Mouse (Mus musculus) monocyte, adult 2 months (primary cell): ENCODE measurements around the gene Umps.

Source experiments
- DNase-seq, 2 experiments: peaks; one replicate each; pipeline ENCODE4 v3.0.0; 2022; ENCODE audit warnings: low spot score in 2 of 2, low read depth in 1 of 2

Umps gene

DNA sequence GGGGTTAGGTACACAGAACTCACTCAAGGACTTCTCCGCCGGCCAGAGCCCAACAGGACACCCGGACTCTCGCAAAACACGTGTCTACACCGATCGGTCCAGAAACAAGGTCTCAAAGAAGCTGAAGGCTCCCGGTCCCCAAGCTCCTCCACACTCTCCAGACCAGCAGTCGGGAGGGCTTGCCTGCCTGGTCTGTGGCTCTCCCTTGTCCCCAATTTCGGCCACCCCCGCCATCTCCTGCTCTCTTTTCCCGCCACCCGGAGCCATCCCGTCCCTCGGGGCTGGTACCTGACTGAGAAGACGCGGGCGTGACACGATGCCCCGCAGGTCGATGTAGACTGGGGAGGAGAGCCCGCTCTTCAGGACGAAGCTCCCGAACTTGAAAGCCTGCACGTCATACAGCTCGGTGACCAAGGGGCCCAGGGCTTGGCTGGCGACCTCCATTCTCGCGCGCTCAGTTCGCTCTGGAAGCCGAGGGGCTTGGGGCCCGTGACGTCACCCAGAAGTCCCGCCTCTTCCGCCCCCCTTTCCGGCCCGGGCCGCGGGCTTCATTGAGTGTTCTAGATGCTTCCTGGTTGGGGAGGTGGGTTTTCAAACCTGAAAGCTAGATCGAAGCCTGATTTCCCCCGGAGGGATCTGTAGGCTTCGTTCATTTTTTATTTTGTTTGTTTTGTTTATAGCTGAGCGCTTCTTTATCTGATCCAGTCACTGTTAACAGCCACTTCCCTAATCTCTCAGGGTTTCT lies at the start of gene Umps:
Gene Umps, minus strand, starts transcription at position 501 of the 745 bp plus-strand sequence.
- peak; percentile 26 to 63 for DNase-seq

- no peak for DNase-seq
These were observed 45.4 kb upstream of the Umps start for GRCm38 (mm10) chr16:34011991-34012845.

DNA sequence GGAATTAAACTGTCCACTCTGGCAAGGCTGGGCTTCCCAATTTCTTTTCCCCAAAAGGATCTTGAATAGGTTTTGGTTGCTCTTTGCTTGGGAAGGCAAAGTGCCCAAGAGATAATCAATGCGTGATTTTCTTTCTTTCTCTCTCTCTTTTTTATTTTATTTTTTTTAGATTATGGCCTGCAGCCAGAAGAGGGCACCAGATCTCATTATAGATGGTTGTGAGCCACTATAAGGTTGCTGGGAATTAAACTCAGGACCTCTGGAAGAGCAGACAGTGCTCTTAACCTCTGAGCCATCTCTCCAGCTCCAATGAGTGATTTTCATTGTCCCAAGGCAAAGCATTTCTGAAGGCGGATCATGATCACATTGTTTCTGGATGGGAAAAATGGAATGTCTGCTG lies 42.7 kb upstream of the Umps start:
- DNase-seq: no peak

DNA sequence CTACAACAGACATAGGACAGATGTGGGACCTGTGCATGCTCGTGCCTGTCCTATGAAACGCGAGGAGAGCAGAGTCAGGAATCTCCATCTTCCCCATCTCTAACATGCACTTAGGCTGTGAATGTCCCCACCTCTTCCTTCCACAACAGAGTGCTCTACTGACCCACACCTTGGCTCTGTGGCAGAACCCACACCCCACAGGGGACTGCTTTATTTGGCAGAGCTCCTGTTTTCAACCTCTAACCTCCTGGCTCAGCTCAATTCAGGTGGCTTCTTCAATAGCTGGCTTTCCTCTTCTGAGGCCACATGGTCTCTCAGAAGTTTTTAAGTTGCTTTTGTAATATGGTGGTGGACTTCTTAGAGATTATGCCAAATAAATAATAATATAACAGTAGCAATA lies 39.1 kb upstream of the Umps start:
- no peak for DNase-seq

- no peak for DNase-seq
These were observed 37.3 kb upstream of the Umps start for GRCm38 (mm10) chr16:34004128-34004578.

GRCm38 (mm10) chr16:34003566-34004127 lies 36.8 kb upstream of the Umps start:
- DNase-seq: no peak

GRCm38 (mm10) chr16:34000715-34001114 lies 33.9 kb upstream of the Umps start:
- DNase-seq: no peak

- no peak for DNase-seq
These were observed 32.5 kb upstream of the Umps start for GRCm38 (mm10) chr16:33999388-33999787.

DNA sequence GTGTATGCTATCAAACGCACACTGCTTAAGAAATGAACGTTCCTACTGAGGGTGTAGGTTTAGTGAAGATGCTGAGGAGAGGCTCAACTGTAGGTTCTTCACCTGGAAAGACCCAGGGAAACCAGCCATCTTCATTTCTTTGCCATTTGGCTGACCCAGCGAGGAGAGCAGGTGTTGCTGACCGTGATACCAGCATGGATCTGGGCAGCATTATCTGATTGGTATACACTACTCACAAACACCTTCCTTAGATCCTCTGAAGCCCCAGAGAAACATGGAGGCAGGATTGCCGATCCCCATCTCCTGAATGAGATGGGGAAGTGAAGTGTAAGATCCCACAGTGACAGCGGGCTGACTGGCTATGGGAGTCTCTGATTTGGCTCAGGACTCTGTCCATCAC lies 31.2 kb upstream of the Umps start:
- no peak for DNase-seq

GRCm38 (mm10) chr16:33996030-33996429 lies 29.2 kb upstream of the Umps start:
- peak in 1 of 2 experiments; percentile 22 for DNase-seq

DNA sequence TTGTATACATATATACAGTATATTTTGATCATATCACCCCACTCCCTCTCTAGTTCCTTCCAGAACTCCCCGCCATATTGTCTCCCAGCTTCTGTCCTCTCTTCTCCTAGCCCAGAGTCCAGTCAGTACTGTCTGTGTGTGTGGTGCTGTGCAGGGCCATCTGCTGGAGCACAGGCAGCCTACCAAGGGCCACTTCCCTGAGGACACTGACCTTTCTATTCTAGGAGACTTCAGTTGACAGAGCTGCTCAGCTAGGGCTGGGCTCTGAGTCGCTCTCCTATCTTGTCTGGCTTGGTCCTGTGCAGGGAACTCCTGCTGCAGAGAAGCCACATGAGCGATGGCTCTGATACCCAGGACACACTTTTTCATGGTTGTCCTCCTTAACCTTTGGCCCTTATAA lies 28.7 kb upstream of the Umps start:
- DNase-seq: no peak

DNA sequence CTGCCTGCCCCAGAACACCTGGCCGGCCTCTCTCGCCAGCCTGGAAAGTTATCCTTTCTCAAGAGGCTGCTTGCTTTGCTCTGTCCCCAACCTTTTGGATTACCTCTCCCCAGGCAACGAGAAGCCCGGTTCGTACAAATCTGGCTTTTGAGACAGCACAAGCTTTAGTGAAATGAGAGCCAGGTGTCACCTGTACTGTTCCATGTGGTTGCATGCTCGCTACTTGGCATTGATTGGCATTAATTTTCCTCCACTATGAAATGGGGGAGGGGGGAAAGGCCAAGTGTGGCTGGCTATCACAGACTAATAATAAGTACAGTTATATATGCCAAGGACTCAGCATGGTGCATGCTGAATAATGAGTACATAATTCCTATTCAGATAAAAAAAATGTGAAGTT lies 27.5 kb upstream of the Umps start:
- no peak for DNase-seq

DNA sequence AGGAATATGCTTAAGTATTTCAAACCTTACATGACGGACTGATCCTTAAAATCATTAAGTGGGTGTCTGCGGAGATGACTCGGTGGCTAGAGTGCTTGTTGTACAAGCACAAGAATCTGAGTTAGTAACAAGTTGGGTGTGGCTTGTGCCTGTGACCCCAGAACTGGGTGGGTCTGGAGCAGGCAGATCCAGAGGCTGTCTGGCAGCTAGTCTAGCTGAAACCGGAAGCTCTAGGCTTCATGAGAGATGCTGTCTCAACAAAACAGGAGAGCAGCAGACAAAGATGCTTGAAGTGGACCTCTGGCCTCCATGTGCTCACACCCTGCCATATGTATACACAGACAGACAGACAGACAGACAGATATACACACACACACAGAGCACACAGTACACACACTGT lies 23.9 kb upstream of the Umps start:
- no peak for DNase-seq

DNA sequence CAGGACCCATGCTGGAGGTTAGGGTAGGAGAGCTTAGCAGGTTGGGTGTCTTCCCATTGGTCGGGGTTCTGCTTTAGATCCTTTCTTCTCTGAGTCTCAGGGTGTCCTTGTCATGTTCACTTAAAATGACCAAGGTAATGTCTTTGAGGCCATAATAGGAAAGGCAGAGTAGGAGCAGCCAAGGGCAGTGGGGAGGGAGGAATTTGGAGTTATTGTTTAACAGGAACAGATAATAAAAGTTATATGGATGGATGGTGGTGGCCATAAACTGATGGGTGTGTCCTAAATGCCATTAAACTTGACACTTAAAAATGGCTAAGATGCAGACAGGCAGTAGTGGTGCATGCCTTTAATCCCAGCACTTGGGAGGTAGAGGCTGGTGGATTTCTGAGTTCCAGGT lies 22.3 kb upstream of the Umps start:
- no peak for DNase-seq

DNA sequence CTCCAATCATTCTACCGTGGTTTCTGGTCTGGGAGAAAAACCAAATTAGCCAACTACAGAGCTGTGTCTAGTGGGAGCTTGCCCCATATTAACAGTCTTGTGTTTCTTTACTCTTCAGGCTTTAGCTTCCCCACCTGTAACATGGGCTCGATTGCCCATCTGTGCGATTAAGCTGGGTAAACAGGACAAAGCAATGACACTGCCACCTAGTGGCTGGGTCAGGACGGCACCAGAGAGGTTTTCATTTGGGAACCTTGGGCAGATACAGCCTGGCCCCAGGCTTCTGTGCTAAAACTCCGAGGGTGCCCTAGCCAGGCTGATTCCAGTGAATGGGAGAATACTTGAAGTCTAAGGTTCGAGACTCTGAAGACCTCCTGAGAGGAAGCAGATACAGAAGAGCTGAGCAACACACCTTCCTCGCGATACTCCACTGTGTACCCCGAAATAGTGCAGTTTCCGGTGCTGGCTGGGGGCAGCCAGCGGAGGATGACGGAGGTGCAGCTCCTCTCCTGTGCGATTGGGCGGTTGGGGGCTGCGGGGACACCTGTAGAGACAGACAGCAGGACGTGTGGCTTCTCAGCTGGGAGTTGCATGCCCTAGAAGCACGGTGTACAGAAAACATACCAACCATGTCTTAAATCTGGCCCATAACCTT lies 21.6 kb upstream of the Umps start:
- peak in 1 of 2 experiments; percentile 37 for DNase-seq

GRCm38 (mm10) chr16:33986993-33987392 lies 20.2 kb upstream of the Umps start:
- DNase-seq: no peak

- no peak for DNase-seq
These were observed 18.5 kb upstream of the Umps start for GRCm38 (mm10) chr16:33985372-33985771.

DNA sequence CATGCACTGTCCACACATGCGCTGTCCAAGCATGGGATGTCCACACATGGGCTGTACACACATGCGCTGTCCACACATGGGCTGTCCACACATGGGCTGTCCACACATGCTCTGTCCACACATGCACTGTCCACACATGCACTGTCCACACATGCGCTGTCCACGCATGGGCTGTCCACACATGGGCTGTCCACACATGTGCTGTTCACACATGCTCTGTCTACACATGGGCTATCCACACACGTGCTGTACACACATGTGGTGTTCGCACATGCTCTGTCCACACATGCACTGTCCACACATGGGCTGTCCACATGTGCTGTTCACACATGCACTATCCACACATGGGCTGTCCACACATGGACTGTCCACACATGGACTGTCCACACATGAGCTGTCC lies 16.9 kb upstream of the Umps start:
- no peak for DNase-seq

DNA sequence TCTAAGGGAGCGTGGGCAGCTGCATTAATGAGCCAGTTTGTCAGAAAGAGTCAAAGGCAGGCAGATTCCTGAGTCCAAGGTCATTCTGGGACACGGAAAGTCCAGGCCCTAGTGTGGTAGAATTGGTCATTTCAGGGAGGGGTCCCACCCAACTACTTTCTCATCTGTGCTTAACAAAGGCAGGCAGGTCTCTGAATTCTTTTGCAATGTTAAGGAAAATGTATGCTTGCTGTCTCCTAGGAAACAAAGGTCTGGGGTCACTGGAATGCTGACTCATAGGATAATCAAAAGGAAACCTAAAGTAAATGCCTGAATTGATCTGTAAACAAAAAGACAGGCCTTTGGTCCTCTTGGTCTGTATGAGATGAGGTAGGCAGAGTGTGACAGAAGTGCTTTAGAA lies 13.0 kb upstream of the Umps start:
- DNase-seq: no peak

GRCm38 (mm10) chr16:33967283-33967640 lies 424 bp upstream of the Umps start:
- no peak for DNase-seq

GRCm38 (mm10) chr16:33965878-33966537 lies 830 bp downstream of the Umps start:
- no peak for DNase-seq
